Comparison of ENCODE assay signal across 8 mouse cellular contexts in genomic region chr9:21724147-21724536, GRCm38 (mm10). TPM values are rescaled to one million over a fixed set of nuclear protein-coding genes. Genes with fewer than 3 reads are reported as not detected.
A peak's percentile ranks its signal among the peaks of the same experiment; 100 is the strongest.
DNase-seq lines count a peak whose midpoint lies in the region; ATAC-seq and TF ChIP-seq lines count a peak whose summit lies in the region.

No protein-coding gene starts in this region.

- intact Hi-C loops in left cerebral cortex, postnatal 10 days (cut with DNase I), result no loop called here

- TF ChIP-seq CTCF in cortical plate, adult 2 months (IDR thresholded peaks at IDR 0.05; ENCODE audit: extremely low read depth, insufficient read depth, low read length), result no peak

- peak overlapping the region; percentile 92 for H3K4me3 ChIP-seq in cortical plate, adult 2 months (ENCODE audit: insufficient read depth, low read length)

- H3K4me1 ChIP-seq in cortical plate, adult 2 months (ENCODE audit: control insufficient read depth, insufficient read depth, low read length), result peaks cover 5% of the 10 kb centered on the region; the same call in 1 of the 2 replicates

- H3K27ac ChIP-seq in cortical plate, adult 2 months (ENCODE audit: insufficient read depth, low read length), result peak overlapping the region; percentile 82

- peak; percentile 86 for DNase-seq in gastrocnemius, postnatal 10 days
- DNase-seq in left cerebral cortex, postnatal 10 days (ENCODE audit: extremely low spot score in 1 of 2, low spot score in 2 of 2), result peak; percentile 94 to 96
- DNase-seq in right cerebral cortex, postnatal 25 days, result peak; percentile 90
- peak; percentile 93 to 95 for DNase-seq in urinary bladder, postnatal 4 days (ENCODE audit: low spot score in 2 of 2)

- ATAC-seq in activated CD4-positive, CD25-positive, alpha-beta regulatory T cell, adult 4 months, result peak; percentile 95
- ATAC-seq in inflammation-experienced regulatory T-cells, adult 6 months, result peak; percentile 92
- ATAC-seq in megakaryocyte-erythroid progenitor cell, adult 5-6 weeks (replicated peaks; ENCODE audit: low FRiP score, low TSS enrichment, poor library complexity, severe bottlenecking), result peak; percentile 88

- peak; percentile 51; the same call in 1 of the 2 replicates for TF ChIP-seq POLR2A in cortical plate, adult 2 months (IDR thresholded peaks at IDR 0.05; ENCODE audit: extremely low read depth, insufficient read depth, low read length)

RNA-seq across cellular contexts. Expression of gene Ldlr, which starts 0.9 kb away (rescaled TPM):
- polyA plus RNA-seq in activated CD4-positive, CD25-positive, alpha-beta regulatory T cell, adult 4 months (2017; shearing (Covaris generic)), result 10 to 100 TPM; 12.6 to 20.6 TPM
- polyA plus RNA-seq in cortical plate, adult 2 months (2012; rRNA removed), result 16.6 and 17.9 TPM in 2 replicates
- 10 to 100 TPM; 11.4 to 11.8 TPM for total RNA-seq in gastrocnemius, postnatal 10 days (2021)
- polyA plus RNA-seq in inflammation-experienced regulatory T-cells, adult 6 months (2017; shearing (Covaris generic)), result 10 to 100 TPM in 2 of 3 experiments, 1 to 10 TPM in 1; 9.2 to 21.2 (median 14.6) TPM
- total RNA-seq in left cerebral cortex, postnatal 10 days (2021), result 10 to 100 TPM; 17.2 to 19.2 TPM
- 8.4 and 14.8 TPM in 2 replicates for total RNA-seq in megakaryocyte-erythroid progenitor cell, adult 5-6 weeks (2014; fragmentation: Nextera tagmentation)
- total RNA-seq in megakaryocyte-erythroid progenitor cell, adult 5-6 weeks (2017), result 11.5 and 13.9 TPM in 2 replicates

RNA-seq across cellular contexts. Expression of gene Spc24, which starts 36.0 kb away (rescaled TPM):
- polyA plus RNA-seq in activated CD4-positive, CD25-positive, alpha-beta regulatory T cell, adult 4 months (2017; shearing (Covaris generic)), result 10 to 100 TPM; 18.7 to 25.8 TPM
- 2.3 and 3.3 TPM in 2 replicates for polyA plus RNA-seq in cortical plate, adult 2 months (2012; rRNA removed)
- total RNA-seq in gastrocnemius, postnatal 10 days (2021), result 1 to 10 TPM; 6.1 to 7.3 TPM
- 10 to 100 TPM in 1 of 3 experiments, 1 to 10 TPM in 2; 5.5 to 54.9 (median 8.6) TPM for polyA plus RNA-seq in inflammation-experienced regulatory T-cells, adult 6 months (2017; shearing (Covaris generic))
- total RNA-seq in left cerebral cortex, postnatal 10 days (2021), result 1 to 10 TPM; 2.9 to 3.5 TPM
- 49.0 and 79.0 TPM in 2 replicates for total RNA-seq in megakaryocyte-erythroid progenitor cell, adult 5-6 weeks (2014; fragmentation: Nextera tagmentation)
- 77.1 and 107 TPM in 2 replicates for total RNA-seq in megakaryocyte-erythroid progenitor cell, adult 5-6 weeks (2017)

Comparison
In these comparisons a context has a peak if more than half of its experiments do, and no peak if none do; other contexts are left out.
1. Peak in every context shown above with its lines: DNase-seq, ATAC-seq, H3K4me3 ChIP-seq and H3K27ac ChIP-seq.
2. RNA of gene Spc24, which starts 36.0 kb away (total RNA-seq): 49.0 to 107 TPM in megakaryocyte-erythroid progenitor cell, adult 5-6 weeks; 6.1 to 7.3 TPM in gastrocnemius, postnatal 10 days and 2.9 to 3.5 TPM in left cerebral cortex, postnatal 10 days; every median in the first group is over 4 times any median in the second.